Mouse (Mus musculus) spleen, adult 2 months (tissue): ENCODE measurements at regions not wholly inside any gene's neighbourhood (a gene's known extent, or its start where the extent isn't known, plus 50 kb on each side); places are given as distances from the start of the nearest gene placed in this dataset.

Experiments used
- CTCF ChIP-seq: fragments of 200-500 bp; IDR thresholded peaks from 2 replicates; pipeline ENCODE4 v1.5.1; 2011; ENCODE audit warnings: mild to moderate bottlenecking, inconsistent platforms; ENCODE audit not compliant: insufficient read depth, insufficient read length, insufficient replicate concordance; ENCODE audit errors: extremely low read depth
- POLR2A ChIP-seq: fragments of 200-500 bp; IDR thresholded peaks from 2 replicates; pipeline ENCODE4 v1.6.1; 2011; ENCODE audit warnings: low read depth, low read length, inconsistent platforms

- TF ChIP-seq CTCF (no peak), POLR2A (no peak)
Observed at GRCm38 (mm10) chr15:56497757-56498156, 979.7 kb downstream of the Slc22a22 start.
